Mouse (Mus musculus) small intestine, adult 2 months (tissue): ENCODE measurements around the gene Slf2. TPM values are rescaled to one million over a fixed set of nuclear protein-coding genes. Genes with fewer than 3 reads are reported as not detected.

Experiments used
- H3K27ac ChIP-seq: fragments of 200-500 bp; 2 replicates; pipeline ENCODE4 v1.5.1; 2012; ENCODE audit warnings: low read depth, low read length, control low read depth, inconsistent platforms; ENCODE audit not compliant: insufficient read depth
- H3K27me3 ChIP-seq: fragments of 200-500 bp; 2 replicates; pipeline ENCODE4 v1.6.1; 2012; ENCODE audit warnings: mild to moderate bottlenecking, moderate library complexity, low read length, inconsistent platforms; ENCODE audit not compliant: control insufficient read depth, insufficient read depth
- H3K36me3 ChIP-seq: fragments of 200-500 bp; 2 replicates; pipeline ENCODE4 v1.6.1; 2012; ENCODE audit warnings: mild to moderate bottlenecking, low read length, control low read depth, inconsistent platforms; ENCODE audit not compliant: control insufficient read depth, insufficient read depth
- H3K4me1 ChIP-seq: fragments of 200-500 bp; 2 replicates; pipeline ENCODE4 v1.6.1; 2012; ENCODE audit warnings: low read length, inconsistent platforms, mixed read lengths; ENCODE audit not compliant: control insufficient read depth, insufficient read depth, insufficient read length
- H3K4me3 ChIP-seq: fragments of 200-500 bp; 2 replicates; pipeline ENCODE4 v1.5.1; 2012; ENCODE audit warnings: low read depth, mild to moderate bottlenecking, control low read depth, inconsistent platforms, low read length, moderate library complexity
- CTCF ChIP-seq: fragments of 200-500 bp; IDR thresholded peaks from 2 replicates; pipeline ENCODE4 v1.5.1; 2012; ENCODE audit warnings: low read depth, mild to moderate bottlenecking, control low read depth, inconsistent platforms, low read length, moderate library complexity, mixed read lengths; ENCODE audit not compliant: insufficient replicate concordance, insufficient read length; ENCODE audit errors: extremely low read depth
- POLR2A ChIP-seq: fragments of 200-500 bp; IDR thresholded peaks from 2 replicates; pipeline ENCODE4 v1.6.1; 2012; ENCODE audit warnings: low read depth, mild to moderate bottlenecking, control low read depth, inconsistent platforms, low read length, moderate library complexity
- WGBS: fragments of 180-500 bp; shearing (Covaris S2); methylation state at CpG from one replicate; pipeline ENCODE4 v1.1.7; 2018; 5-methylcytosine and 5-hydroxymethylcytosine counted together
- polyA plus RNA-seq: library from polyadenylated mRNA; depleted of rRNA; stranded (reverse); fragments of >200 nt; gene quantifications from 2 replicates; pipeline ENCODE4 v1.2.3, GENCODE M21; 2012

Slf2 gene
- polyA plus RNA-seq, 1 experiment = 43.9 TPM

- H3K4me3 ChIP-seq = no peak overlapping the region
- no peaks in the 10 kb centered on the region for H3K36me3 ChIP-seq
- no peaks in the 10 kb centered on the region for H3K27me3 ChIP-seq
- H3K27ac ChIP-seq = no peak overlapping the region
- no peak for TF ChIP-seq POLR2A
- no peak for TF ChIP-seq CTCF
- H3K4me1 ChIP-seq = no peaks in the 10 kb centered on the region
- WGBS = 38% methylated on average over 10 of the region's 10 CpGs
Observed at GRCm38 (mm10) chr19:44914481-44915249, 16.3 kb upstream of the Slf2 start.

- H3K4me3 ChIP-seq = no peak overlapping the region
- H3K27ac ChIP-seq = no peak overlapping the region
- no peaks in the 10 kb centered on the region for H3K36me3 ChIP-seq
- TF ChIP-seq CTCF = no peak
- no peak for TF ChIP-seq POLR2A
- 91% methylated on average over 6 of the region's 6 CpGs for WGBS
- H3K4me1 ChIP-seq = no peaks in the 10 kb centered on the region
- H3K27me3 ChIP-seq = no peaks in the 10 kb centered on the region
Observed at GRCm38 (mm10) chr19:44918171-44918570, 12.8 kb upstream of the Slf2 start.

- no peak overlapping the region for H3K4me3 ChIP-seq
- TF ChIP-seq CTCF = no peak
- TF ChIP-seq POLR2A = no peak
- H3K36me3 ChIP-seq = no peaks in the 10 kb centered on the region
- no peaks in the 10 kb centered on the region for H3K27me3 ChIP-seq
- H3K27ac ChIP-seq = no peak overlapping the region
- no peaks in the 10 kb centered on the region for H3K4me1 ChIP-seq
- WGBS = 81% methylated on average over 1 of the region's 1 CpGs
Observed at GRCm38 (mm10) chr19:44921466-44922139, 9.3 kb upstream of the Slf2 start.

- H3K4me1 ChIP-seq = no peaks in the 10 kb centered on the region
- no peak overlapping the region for H3K27ac ChIP-seq
- no peak overlapping the region for H3K4me3 ChIP-seq
- TF ChIP-seq CTCF (no peak), POLR2A (no peak)
- H3K27me3 ChIP-seq = no peaks in the 10 kb centered on the region
- H3K36me3 ChIP-seq = no peaks in the 10 kb centered on the region
- 72% methylated on average over 2 of the region's 2 CpGs for WGBS
Observed at GRCm38 (mm10) chr19:44922521-44922920, 8.4 kb upstream of the Slf2 start.

GRCm38 (mm10) chr19:44924699-44925098 lies 6.3 kb upstream of the Slf2 start:
- no peaks in the 10 kb centered on the region for H3K36me3 ChIP-seq
- no peaks in the 10 kb centered on the region for H3K27me3 ChIP-seq
- 73% methylated on average over 5 of the region's 5 CpGs for WGBS
- no peaks in the 10 kb centered on the region for H3K4me1 ChIP-seq
- H3K27ac ChIP-seq = no peak overlapping the region
- TF ChIP-seq POLR2A = no peak
- TF ChIP-seq CTCF = no peak
- no peak overlapping the region for H3K4me3 ChIP-seq

GRCm38 (mm10) chr19:44926781-44927180 lies 4.2 kb upstream of the Slf2 start:
- TF ChIP-seq CTCF (no peak), POLR2A (no peak)
- no peaks in the 10 kb centered on the region for H3K4me1 ChIP-seq
- H3K36me3 ChIP-seq = no peaks in the 10 kb centered on the region
- WGBS = 75% methylated on average over 6 of the region's 6 CpGs
- H3K27me3 ChIP-seq = no peaks in the 10 kb centered on the region
- H3K4me3 ChIP-seq = no peak overlapping the region
- H3K27ac ChIP-seq = no peak overlapping the region

GRCm38 (mm10) chr19:44927250-44927649 lies 3.7 kb upstream of the Slf2 start:
- Histone ChIP-seq H3K27ac (no peak overlapping the region), H3K4me3 (no peak overlapping the region), H3K27me3 (no peaks in the 10 kb centered on the region), H3K4me1 (no peaks in the 10 kb centered on the region), H3K36me3 (no peaks in the 10 kb centered on the region)
- WGBS = 57% methylated on average over 1 of the region's 1 CpGs
- TF ChIP-seq CTCF (no peak), POLR2A (no peak)
